Mouse (Mus musculus) liver, postnatal 0 days (tissue): Measurements from ENCODE around the gene Grk4.

Experiments
- CTCF ChIP-seq: sonication (generic); IDR thresholded peaks from 2 replicates; pipeline ENCODE4 v1.5.1; 2016; ENCODE audit warnings: antibody characterized with exemption, low read depth
- EP300 ChIP-seq: IDR thresholded peaks from 2 replicates; pipeline ENCODE4 v1.6.1; 2016; ENCODE audit warnings: antibody characterized with exemption, low read depth, mild to moderate bottlenecking

- TF ChIP-seq CTCF (no peak), EP300 (no peak)
These were observed 100.8 kb downstream of the Grk4 start for GRCm38 (mm10) chr5:34760850-34761508.
